10 mouse cellular contexts compared by ENCODE assay signal in the genomic region with DNA sequence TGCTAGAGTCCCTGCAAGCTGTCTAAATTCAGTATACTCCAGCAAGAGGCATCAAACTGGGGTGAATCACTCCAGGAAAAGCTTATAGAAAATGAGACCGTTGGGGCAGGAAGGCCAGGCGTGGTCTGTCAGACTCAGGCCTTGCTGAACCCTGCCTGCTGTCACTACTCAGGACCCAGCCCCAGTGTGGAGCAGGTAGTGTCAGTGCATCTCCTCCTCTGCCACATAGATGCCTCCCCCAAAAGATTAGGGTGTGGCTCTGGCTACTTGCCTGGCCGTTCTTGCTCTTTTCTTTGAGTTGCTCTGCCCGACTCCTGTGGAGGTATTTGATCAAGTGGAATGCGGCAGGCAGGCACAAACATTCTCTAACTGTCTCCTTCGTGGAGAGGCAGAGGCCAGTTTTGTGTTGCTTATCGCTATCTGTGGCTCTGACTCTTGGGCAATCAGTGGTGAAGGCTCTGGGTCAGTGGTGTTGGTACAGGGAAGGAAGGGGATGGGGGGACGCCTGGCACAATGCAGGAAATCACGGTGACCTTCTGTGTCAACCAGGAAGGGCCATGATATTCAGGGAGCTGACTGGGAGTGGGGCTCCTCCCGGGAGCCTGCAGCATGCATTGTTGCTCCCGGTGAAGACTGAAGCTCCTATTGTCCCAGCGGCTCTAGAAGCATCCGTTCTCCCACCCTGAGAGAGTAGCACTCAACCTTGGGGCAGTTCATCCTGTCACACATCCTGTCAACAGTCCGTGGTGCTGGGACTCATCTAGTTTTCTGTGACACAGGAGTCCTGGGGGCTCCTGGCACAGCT. TPM values are rescaled to one million over a fixed set of nuclear protein-coding genes. Genes with fewer than 3 reads are reported as not detected.
A peak's percentile ranks its signal among the peaks of the same experiment; 100 is the strongest.
DNase-seq lines count a peak whose midpoint lies in the region; ATAC-seq lines count a peak whose summit lies in the region.
"Had no signal": no experiment of that assay in that cellular context is flagged by ENCODE, and none has a peak within 500 bp of the region (broad histone marks: within the 10 kb centered on the region; RNA-seq: fewer than 3 reads in every experiment).

No protein-coding gene starts in this region.

- intact Hi-C loops in heart, postnatal 25 days (cut with DNase I): no loop called here
- intact Hi-C loops in left cerebral cortex, postnatal 36 days (cut with DNase I): no loop called here

- H3K9ac ChIP-seq in embryonic facial prominence, embryonic 15.5 days: no peak overlapping the region
- no peak overlapping the region for H3K9ac ChIP-seq in midbrain, embryonic 15.5 days

- H3K9me3 ChIP-seq in heart, embryonic 10.5 days: no peaks in the 10 kb centered on the region
- H3K9me3 ChIP-seq in embryonic facial prominence, embryonic 15.5 days (replicated peaks): no peaks in the 10 kb centered on the region
- no peaks in the 10 kb centered on the region for H3K9me3 ChIP-seq in midbrain, embryonic 15.5 days
- H3K9me3 ChIP-seq: G1E had no signal

- peaks cover 5% of the 10 kb centered on the region; the same call in 1 of the 2 replicates for H3K36me3 ChIP-seq in heart, embryonic 10.5 days
- no peaks in the 10 kb centered on the region for H3K36me3 ChIP-seq in embryonic facial prominence, embryonic 15.5 days
- H3K36me3 ChIP-seq in midbrain, embryonic 15.5 days (replicated peaks): no peaks in the 10 kb centered on the region
- H3K36me3 ChIP-seq: G1E had no signal

- DNase-seq in heart, embryonic 10.5 days (ENCODE audit: low spot score): peak; percentile 83
- no peak for DNase-seq in heart, postnatal 25 days (ENCODE audit: low spot score)
- DNase-seq in kidney, postnatal 4 days: peak; percentile 28 to 55
- DNase-seq in left cerebral cortex, postnatal 36 days (ENCODE audit: low spot score in 2 of 2): no peak
- no peak for DNase-seq in thymus, postnatal 36 days
- DNase-seq in embryo, embryonic 9.5 days (ENCODE audit: extremely low spot score): no peak
- DNase-seq: gastrocnemius, postnatal 14 days had no signal

- peak overlapping the region; percentile 84 for H3K27ac ChIP-seq in heart, embryonic 10.5 days
- H3K27ac ChIP-seq in embryonic facial prominence, embryonic 15.5 days (replicated peaks): 0 out of 2 replicates have a peak overlapping the region, but pooled peaks have one; percentile 2
- H3K27ac ChIP-seq in midbrain, embryonic 15.5 days: peak overlapping the region; percentile 47; the same call in 1 of the 2 replicates

- H3K4me2 ChIP-seq in embryonic facial prominence, embryonic 15.5 days (replicated peaks): no peak overlapping the region
- H3K4me2 ChIP-seq in midbrain, embryonic 15.5 days: no peak overlapping the region

- peak overlapping the region; percentile 27 for H3K4me3 ChIP-seq in heart, embryonic 10.5 days
- no peak overlapping the region for H3K4me3 ChIP-seq in embryonic facial prominence, embryonic 15.5 days (replicated peaks)
- H3K4me3 ChIP-seq in midbrain, embryonic 15.5 days: no peak overlapping the region

- WGBS in heart, embryonic 10.5 days: 11% methylated on average over 14 of the region's 14 CpGs
- WGBS in embryonic facial prominence, embryonic 15.5 days: 28% methylated on average over 14 of the region's 14 CpGs
- WGBS in midbrain, embryonic 15.5 days: 17% methylated on average over 14 of the region's 14 CpGs

- no peaks in the 10 kb centered on the region for H3K27me3 ChIP-seq in heart, embryonic 10.5 days (ENCODE audit: insufficient read depth, poor library complexity, severe bottlenecking)
- peaks cover 4% of the 10 kb centered on the region; the same call in 1 of the 2 replicates for H3K27me3 ChIP-seq in embryonic facial prominence, embryonic 15.5 days
- H3K27me3 ChIP-seq in midbrain, embryonic 15.5 days (replicated peaks): no peaks in the 10 kb centered on the region

- ATAC-seq in embryonic facial prominence, embryonic 15.5 days (ENCODE audit: insufficient number of reproducible peaks, low FRiP score, low TSS enrichment, low read depth): no peak; the same call in 1 of the 2 replicates
- no peak for ATAC-seq in midbrain, embryonic 15.5 days (replicated peaks)

- H3K4me1 ChIP-seq in heart, embryonic 10.5 days: peaks cover 82% of the 10 kb centered on the region
- peaks cover 3% of the 10 kb centered on the region; the same call in 1 of the 2 replicates for H3K4me1 ChIP-seq in embryonic facial prominence, embryonic 15.5 days
- peaks cover 34% of the 10 kb centered on the region for H3K4me1 ChIP-seq in midbrain, embryonic 15.5 days

RNA-seq across cellular contexts. Expression of a gene that starts 12.6 kb away (rescaled TPM):
- 8.2 and 11.9 TPM in 2 replicates for polyA plus RNA-seq in heart, embryonic 10.5 days (2016; fragmentation: Nextera tagmentation; extraction: Ambion mirVana)
- 10 to 100 TPM; 11.5 to 16.7 TPM for total RNA-seq in heart, postnatal 25 days (2021)
- polyA plus RNA-seq in embryonic facial prominence, embryonic 15.5 days (2015; fragmentation: Nextera tagmentation; extraction: Ambion mirVana): 8.5 and 8.7 TPM in 2 replicates
- 33.6 and 35.7 TPM in 2 replicates for polyA plus RNA-seq in midbrain, embryonic 15.5 days (2015; fragmentation: Nextera tagmentation; extraction: Ambion mirVana)
- total RNA-seq in left cerebral cortex, postnatal 36 days (2021): 100 to 1,000 TPM; 246 to 248 TPM

RNA-seq across cellular contexts. Expression of a gene that starts 25.3 kb away (rescaled TPM):
- polyA plus RNA-seq in heart, embryonic 10.5 days (2016; fragmentation: Nextera tagmentation; extraction: Ambion mirVana): 35.5 and 37.3 TPM in 2 replicates
- 10 to 100 TPM; 35.4 to 36.4 TPM for total RNA-seq in heart, postnatal 25 days (2021)
- polyA plus RNA-seq in embryonic facial prominence, embryonic 15.5 days (2015; fragmentation: Nextera tagmentation; extraction: Ambion mirVana): 31.3 and 35.2 TPM in 2 replicates
- 31.3 and 33.8 TPM in 2 replicates for polyA plus RNA-seq in midbrain, embryonic 15.5 days (2015; fragmentation: Nextera tagmentation; extraction: Ambion mirVana)
- total RNA-seq in left cerebral cortex, postnatal 36 days (2021): 10 to 100 TPM; 31.0 to 36.0 TPM

RNA-seq across cellular contexts. Expression of a gene that starts 50.7 kb away (rescaled TPM):
- polyA plus RNA-seq in heart, embryonic 10.5 days (2016; fragmentation: Nextera tagmentation; extraction: Ambion mirVana): 0.16 and 0.31 TPM in 2 replicates
- not detected for total RNA-seq in heart, postnatal 25 days (2021)
- polyA plus RNA-seq in embryonic facial prominence, embryonic 15.5 days (2015; fragmentation: Nextera tagmentation; extraction: Ambion mirVana): 6.6 and 11.4 TPM in 2 replicates
- polyA plus RNA-seq in midbrain, embryonic 15.5 days (2015; fragmentation: Nextera tagmentation; extraction: Ambion mirVana): 2.1 and 2.2 TPM in 2 replicates
- under 1 TPM; 0.27 to 0.45 TPM for total RNA-seq in left cerebral cortex, postnatal 36 days (2021)
- total RNA-seq: G1E; gastrocnemius, postnatal 14 days had no signal
- polyA plus RNA-seq: G1E had no signal

Comparison
In these comparisons a context has a peak if more than half of its experiments do, and no peak if none do; other contexts are left out.
1. DNase-seq: peak in heart, embryonic 10.5 days (single experiment) and kidney, postnatal 4 days (2 of 2); none in heart, postnatal 25 days (single experiment), left cerebral cortex, postnatal 36 days (0 of 2), thymus, postnatal 36 days (0 of 2) and embryo, embryonic 9.5 days (single experiment).
2. H3K27ac ChIP-seq: peak in every context shown above with its lines; median percentile 84 in heart, embryonic 10.5 days; 47 in midbrain, embryonic 15.5 days; 2 in embryonic facial prominence, embryonic 15.5 days.